Mouse (Mus musculus) liver, embryonic 14.5 days (tissue): ENCODE data around the gene Pigu.

ENCODE experiments used
- CTCF ChIP-seq: IDR thresholded peaks from 2 replicates; pipeline ENCODE4 v1.5.1; 2016; ENCODE audit warnings: antibody characterized with exemption, low read depth, control low read depth
- EP300 ChIP-seq: IDR thresholded peaks from 2 replicates; pipeline ENCODE4 v1.6.1; 2016; ENCODE audit warnings: antibody characterized with exemption, low read depth

- TF ChIP-seq CTCF (no peak), EP300 (no peak)
These were observed 10.6 kb downstream of the Pigu start for GRCm38 (mm10) chr2:155346670-155347069.
